Comparison of ENCODE assay signal across 14 mouse cellular contexts in the genomic region with DNA sequence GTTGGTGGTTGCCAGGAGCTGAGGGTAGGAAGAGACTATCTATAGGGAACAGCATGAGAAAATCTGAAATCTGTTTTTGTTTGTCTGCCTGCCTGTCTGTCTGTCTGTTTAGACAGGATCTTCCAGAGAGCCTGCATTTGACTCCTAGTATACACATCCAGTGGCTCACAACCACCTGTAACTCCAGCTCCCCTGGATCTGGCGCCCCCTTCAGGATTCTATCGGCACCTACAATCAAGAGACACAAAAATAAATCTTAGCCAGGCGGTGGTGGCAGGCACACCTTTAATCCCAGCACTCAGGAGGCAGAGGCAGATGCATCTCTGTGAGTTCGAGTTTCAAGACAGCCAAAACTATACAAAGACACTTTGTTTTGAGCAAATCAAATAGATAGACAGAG. TPM values are rescaled to one million over a fixed set of nuclear protein-coding genes. Genes with fewer than 3 reads are reported as not detected.
DNase-seq lines count a peak whose midpoint lies in the region; ATAC-seq and TF ChIP-seq lines count a peak whose summit lies in the region.
"Had no signal": no experiment of that assay in that cellular context is flagged by ENCODE, and none has a peak within 500 bp of the region (broad histone marks: within the 10 kb centered on the region; RNA-seq: fewer than 3 reads in every experiment).

No protein-coding gene starts in this region.

- 39% methylated on average over 4 of the region's 4 CpGs for WGBS in lung, embryonic 14.5 days

- peak; percentile 14 for DNase-seq in embryo, embryonic 10 days (ENCODE audit: low spot score)
- DNase-seq in embryo, embryonic 9.5 days (ENCODE audit: extremely low spot score), result no peak
- peak; percentile 24 for DNase-seq in lung, embryonic 14.5 days
- DNase-seq in lung, postnatal 10 days, result no peak
- DNase-seq in G1E (ENCODE audit: low spot score), result no peak
- peak; percentile 53 for DNase-seq in naive thymus-derived CD4-positive, alpha-beta T cell, adult 2 months (ENCODE audit: low read depth)
- DNase-seq in left cerebral cortex, postnatal 25 days (ENCODE audit: low spot score in 2 of 2), result no peak

- H3K4me3 ChIP-seq in lung, embryonic 14.5 days (ENCODE audit: low read depth, low read length), result no peak overlapping the region
- no peak overlapping the region for H3K4me3 ChIP-seq in G1E (ENCODE audit: low read depth, low read length)
- H3K4me3 ChIP-seq: embryonic facial prominence, embryonic 12.5 days; kidney, embryonic 15.5 days; limb, embryonic 10.5 days; midbrain, embryonic 10.5 days had no signal

- H3K27me3 ChIP-seq in lung, embryonic 14.5 days (ENCODE audit: insufficient read depth, low read length), result no peaks in the 10 kb centered on the region
- no peaks in the 10 kb centered on the region for H3K27me3 ChIP-seq in G1E (ENCODE audit: insufficient read depth, low read length)
- H3K27me3 ChIP-seq: embryonic facial prominence, embryonic 12.5 days had no signal

- 0 out of 2 replicates have a peak, but pooled peaks cover 4% of the 10 kb centered on the region for H3K36me3 ChIP-seq in lung, embryonic 14.5 days (ENCODE audit: insufficient read depth)
- peaks cover 25% of the 10 kb centered on the region for H3K36me3 ChIP-seq in G1E (replicated peaks)
- H3K36me3 ChIP-seq: embryonic facial prominence, embryonic 12.5 days; kidney, embryonic 15.5 days; limb, embryonic 10.5 days had no signal

- no peak overlapping the region for H3K27ac ChIP-seq in lung, embryonic 14.5 days (ENCODE audit: low read depth)
- H3K27ac ChIP-seq: embryonic facial prominence, embryonic 12.5 days; kidney, embryonic 15.5 days; limb, embryonic 10.5 days; midbrain, embryonic 10.5 days had no signal

- intact Hi-C loops in left cerebral cortex, postnatal 25 days (cut with DNase I), result no loop called here

- ATAC-seq in lung, embryonic 14.5 days (ENCODE audit: insufficient read depth), result no peak
- ATAC-seq in G1E (ENCODE audit: extremely low read depth, insufficient number of reproducible peaks, low FRiP score, poor library complexity, severe bottlenecking), result no peak
- ATAC-seq in inflammation-experienced regulatory T-cells, adult 6 months, result no peak
- ATAC-seq: forebrain, embryonic 16.5 days had no signal

- H3K4me1 ChIP-seq in lung, embryonic 14.5 days (ENCODE audit: insufficient read depth), result no peaks in the 10 kb centered on the region
- peaks cover 21% of the 10 kb centered on the region for H3K4me1 ChIP-seq in G1E (ENCODE audit: insufficient read depth, low read depth, low read length)

- H3K9me3 ChIP-seq in lung, embryonic 14.5 days (ENCODE audit: low read depth, low read length), result no peaks in the 10 kb centered on the region
- no peaks in the 10 kb centered on the region for H3K9me3 ChIP-seq in G1E (replicated peaks)
- H3K9me3 ChIP-seq: embryonic facial prominence, embryonic 12.5 days; kidney, embryonic 15.5 days; limb, embryonic 10.5 days; midbrain, embryonic 10.5 days had no signal

- TF ChIP-seq CTCF in lung, embryonic 14.5 days (IDR thresholded peaks at IDR 0.05; ENCODE audit: low read depth), result peak; percentile 56
- TF ChIP-seq CTCF in G1E (IDR thresholded peaks at IDR 0.05; ENCODE audit: low read depth, low read length), result 0 out of 2 replicates have a peak, but pooled peaks have one; percentile 8

- H3K9ac ChIP-seq in lung, embryonic 14.5 days, result no peak overlapping the region
- H3K9ac ChIP-seq: embryonic facial prominence, embryonic 12.5 days; kidney, embryonic 15.5 days had no signal

- H3K4me2 ChIP-seq in lung, embryonic 14.5 days, result no peak overlapping the region
- H3K4me2 ChIP-seq: embryonic facial prominence, embryonic 12.5 days; kidney, embryonic 15.5 days had no signal

RNA-seq across cellular contexts. Expression of a gene that starts 4.5 kb away (rescaled TPM):
- 20.7 and 22.2 TPM in 2 replicates for polyA plus RNA-seq in lung, embryonic 14.5 days (2014; fragmentation: Nextera tagmentation; extraction: Ambion mirVana)
- 13.7 TPM in 2 replicates for total RNA-seq in G1E (2014; fragmentation: Nextera tagmentation)
- total RNA-seq in G1E (2017), result 2.9 and 3.3 TPM in 2 replicates
- 4.7 and 6.1 TPM in 2 replicates for polyA plus RNA-seq in G1E (2012)
- total RNA-seq in left cerebral cortex, postnatal 25 days (2021), result 1,000 to 10,000 TPM in 1 of 2 experiments, 100 to 1,000 TPM in 1; 957 to 1,021 TPM
- 1 to 10 TPM; 2.3 to 6.1 (median 5.0) TPM for polyA plus RNA-seq in inflammation-experienced regulatory T-cells, adult 6 months (2017; shearing (Covaris generic))

RNA-seq across cellular contexts. Expression of a gene that starts 33.4 kb away (rescaled TPM):
- 41.2 and 46.5 TPM in 2 replicates for polyA plus RNA-seq in lung, embryonic 14.5 days (2014; fragmentation: Nextera tagmentation; extraction: Ambion mirVana)
- total RNA-seq in G1E (2014; fragmentation: Nextera tagmentation) (0.53 and 1.2 TPM in 2 replicates), G1E (2017) (20.2 and 20.7 TPM in 2 replicates)
- 1.5 and 1.9 TPM in 2 replicates for polyA plus RNA-seq in G1E (2012)
- 10 to 100 TPM; 20.8 to 24.6 TPM for total RNA-seq in left cerebral cortex, postnatal 25 days (2021)
- polyA plus RNA-seq in inflammation-experienced regulatory T-cells, adult 6 months (2017; shearing (Covaris generic)), result 1 to 10 TPM in 1 of 3 experiments, under 1 TPM in 2; 0.15 to 3.2 (median 0.90) TPM

RNA-seq across cellular contexts. Expression of a gene that starts 58.3 kb away (rescaled TPM):
- 0.11 and 0.33 TPM in 2 replicates for polyA plus RNA-seq in lung, embryonic 14.5 days (2014; fragmentation: Nextera tagmentation; extraction: Ambion mirVana)
- total RNA-seq in G1E (2014; fragmentation: Nextera tagmentation) (not detected in 2 replicates), G1E (2017) (0.11 and 1.6 TPM in 2 replicates)
- not detected in 2 replicates for polyA plus RNA-seq in G1E (2012)
- under 1 TPM in 1 of 2 experiments, not detected in 1; 0.62 TPM for total RNA-seq in left cerebral cortex, postnatal 25 days (2021)
- polyA plus RNA-seq in inflammation-experienced regulatory T-cells, adult 6 months (2017; shearing (Covaris generic)), result 1 to 10 TPM in 1 of 3 experiments, under 1 TPM in 1, not detected in 1; 0.53 to 1.3 TPM
- total RNA-seq: adrenal gland, postnatal 36 days had no signal

Comparison
In these comparisons a context has a peak if more than half of its experiments do, and no peak if none do; other contexts are left out.
1. DNase-seq: peak in embryo, embryonic 10 days (single experiment), lung, embryonic 14.5 days (single experiment) and naive thymus-derived CD4-positive, alpha-beta T cell, adult 2 months (single experiment); none in embryo, embryonic 9.5 days (single experiment), lung, postnatal 10 days (single experiment), G1E (single experiment) and left cerebral cortex, postnatal 25 days (0 of 2).
2. RNA of a gene that starts 33.4 kb away (polyA plus RNA-seq): 41.2 to 46.5 TPM in lung, embryonic 14.5 days; 1.5 to 1.9 TPM in G1E and 0.15 to 3.2 TPM in inflammation-experienced regulatory T-cells, adult 6 months; every median in the first group is over 10 times any median in the second.